Mouse (Mus musculus): ENCODE measurements at regions not wholly inside any gene's neighbourhood (a gene's known extent, or its start where the extent isn't known, plus 50 kb on each side); places are given as distances from the start of the nearest gene placed in this dataset.

DNA sequence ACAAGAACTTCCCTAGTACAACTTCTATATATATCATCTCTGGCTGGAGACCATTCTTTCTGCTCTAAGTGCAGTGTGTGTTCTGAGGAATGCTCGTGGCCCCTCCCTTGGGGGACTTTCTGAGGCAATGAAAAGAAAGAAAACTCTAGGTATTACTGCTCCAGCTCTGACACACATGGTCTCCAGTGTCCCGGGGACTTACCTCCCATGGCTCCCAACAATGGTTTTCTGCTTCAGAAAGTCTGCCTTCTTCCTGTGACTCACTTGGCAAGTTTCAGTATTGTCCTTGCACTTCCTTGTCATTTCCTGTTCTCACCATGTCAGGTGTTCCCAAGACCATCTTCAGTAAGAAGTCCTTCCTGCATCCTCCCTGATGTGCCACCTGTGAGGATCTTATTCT lies 65.7 kb upstream of the Il6 start:
- Histone ChIP-seq H3K36me3 (replicated peaks) (no peaks in the 10 kb centered on the region), H3K4me1 (peaks cover 15% of the 10 kb centered on the region), H3K27me3 (replicated peaks; ENCODE audit: low read depth, poor library complexity, severe bottlenecking) (no peaks in the 10 kb centered on the region), H3K9me3 (no peaks in the 10 kb centered on the region), H3K27ac (replicated peaks) (no peak overlapping the region), H3K4me3 (no peak overlapping the region)
- no peak for DNase-seq (ENCODE audit: low spot score)
- WGBS = 70% methylated on average over 2 of the region's 2 CpGs

DNA sequence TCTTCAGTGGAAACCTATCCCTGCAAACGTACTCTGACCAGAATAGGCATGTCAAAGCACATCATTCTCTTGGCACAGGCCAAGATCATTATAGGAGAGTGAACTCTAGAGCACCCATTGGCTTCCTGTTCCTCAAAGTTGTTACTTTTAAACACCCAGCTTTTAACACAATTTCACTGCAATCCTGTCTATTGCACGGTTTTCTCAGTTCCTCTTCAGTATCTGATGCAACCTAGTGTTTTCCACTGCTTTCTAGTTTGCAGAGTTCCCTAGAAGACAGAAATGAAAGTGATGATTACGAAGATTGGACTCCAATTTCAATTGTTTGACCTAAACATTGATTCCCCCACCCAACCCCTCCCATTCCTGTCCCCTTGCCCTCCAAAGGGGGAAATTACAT lies 64.8 kb upstream of the Il6 start:
- H3K9me3 ChIP-seq = no peaks in the 10 kb centered on the region
- H3K4me1 ChIP-seq = peaks cover 21% of the 10 kb centered on the region
- H3K27me3 ChIP-seq (replicated peaks; ENCODE audit: low read depth, poor library complexity, severe bottlenecking) = no peaks in the 10 kb centered on the region
- WGBS = 71% methylated on average over 3 of the region's 3 CpGs
- no peak for DNase-seq (ENCODE audit: low spot score)
- no peaks in the 10 kb centered on the region for H3K36me3 ChIP-seq (replicated peaks)
- no peak overlapping the region for H3K4me3 ChIP-seq
- no peak overlapping the region for H3K27ac ChIP-seq (replicated peaks)

DNA sequence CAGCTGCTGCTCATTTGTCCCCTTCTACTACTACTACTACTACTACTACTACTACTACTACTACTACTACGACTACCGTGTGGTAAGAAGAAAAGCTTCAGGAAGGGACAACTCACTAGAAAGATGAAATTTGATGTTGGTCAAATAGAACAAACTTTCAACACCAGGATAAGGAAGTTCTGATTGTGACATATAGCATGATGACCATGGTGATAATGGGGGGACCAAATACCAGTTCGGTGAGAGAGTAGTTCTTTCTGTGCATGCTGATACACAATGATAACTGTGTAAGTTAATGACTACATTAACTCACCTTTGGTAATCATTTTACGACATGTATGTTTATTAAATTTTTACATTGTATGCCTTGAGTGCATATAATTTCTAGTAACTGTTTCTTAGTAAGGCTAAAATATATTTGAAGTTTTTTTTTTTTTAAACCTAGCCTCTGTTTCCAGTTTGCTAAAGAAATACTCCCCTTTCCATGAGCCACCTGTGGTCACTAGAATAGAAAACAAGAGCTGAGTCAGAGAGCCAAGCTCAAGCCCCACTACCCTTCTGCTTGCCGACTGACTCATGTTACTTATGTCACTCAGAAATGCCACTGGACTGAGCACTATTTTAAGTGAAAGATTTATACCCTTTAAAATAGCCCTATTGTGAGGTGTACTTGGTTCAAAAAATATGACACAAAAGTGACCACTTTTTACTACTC lies 62.3 kb upstream of the Il6 start:
- H3K9me3 ChIP-seq = no peaks in the 10 kb centered on the region
- no peaks in the 10 kb centered on the region for H3K36me3 ChIP-seq (replicated peaks)
- peaks cover 21% of the 10 kb centered on the region for H3K4me1 ChIP-seq
- no peak overlapping the region for H3K27ac ChIP-seq (replicated peaks)
- 84% methylated on average over 5 of the region's 5 CpGs for WGBS
- H3K27me3 ChIP-seq (replicated peaks; ENCODE audit: low read depth, poor library complexity, severe bottlenecking) = no peaks in the 10 kb centered on the region
- no peak for DNase-seq (ENCODE audit: low spot score)
- H3K4me3 ChIP-seq = no peak overlapping the region

DNA sequence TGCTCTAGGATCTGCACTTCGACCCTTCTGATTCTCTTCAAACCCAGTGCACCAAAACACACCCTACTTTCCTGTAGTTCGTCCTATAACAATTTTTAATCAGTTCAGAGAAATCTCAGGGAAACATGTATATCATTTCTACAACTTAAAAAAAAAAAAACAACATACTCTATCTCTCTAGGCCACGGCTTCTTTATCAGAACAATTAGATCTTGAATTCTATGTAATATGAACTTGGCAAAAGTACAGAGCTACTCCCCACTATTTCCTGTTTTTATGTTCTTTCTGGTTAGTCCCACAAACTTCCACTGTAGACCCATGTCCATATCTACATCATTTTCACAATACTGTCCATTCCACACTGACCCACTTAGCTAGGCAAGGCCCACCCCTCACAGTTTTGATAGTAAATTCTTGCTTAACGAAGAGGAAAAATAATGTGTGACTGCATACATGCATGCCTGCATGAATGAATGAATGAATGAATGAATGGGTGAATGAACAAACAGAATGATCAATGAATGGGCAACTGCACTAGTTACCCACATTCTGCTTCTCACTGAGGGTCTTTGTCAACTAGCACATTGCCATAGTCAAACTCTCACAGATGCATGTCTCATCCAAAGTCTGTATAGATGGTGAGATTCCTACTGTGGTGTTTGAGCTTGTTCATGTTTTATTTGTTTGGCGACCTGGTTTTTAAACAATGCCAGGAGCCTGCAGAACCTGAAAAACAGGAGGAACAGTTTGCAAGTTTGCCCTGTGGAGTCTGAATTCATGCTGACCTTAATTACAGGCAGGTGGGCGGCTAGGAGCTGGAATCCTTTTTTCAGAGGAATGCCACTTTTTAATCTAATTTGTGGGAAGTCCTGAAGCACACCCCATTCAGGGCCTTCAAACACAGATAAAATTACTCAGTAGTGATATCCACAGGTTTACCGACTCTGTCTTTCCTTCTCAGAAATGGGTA lies 61.2 kb upstream of the Il6 start:
- DNase-seq (ENCODE audit: low spot score) = peak; percentile 41
- Histone ChIP-seq H3K9me3 (no peaks in the 10 kb centered on the region), H3K36me3 (replicated peaks) (no peaks in the 10 kb centered on the region), H3K27me3 (replicated peaks; ENCODE audit: low read depth, poor library complexity, severe bottlenecking) (no peaks in the 10 kb centered on the region), H3K4me1 (peaks cover 21% of the 10 kb centered on the region), H3K27ac (replicated peaks) (no peak overlapping the region), H3K4me3 (no peak overlapping the region)
- WGBS = 65% methylated on average over 7 of the region's 7 CpGs
